Mouse (Mus musculus): ENCODE results near the gene Pigg.
"Not testable (repeated sequence)": the region's sequence is repeated elsewhere in the genome, so short reads cannot be mapped to it uniquely, and the experiment has no call there.

Pigg gene

DNA sequence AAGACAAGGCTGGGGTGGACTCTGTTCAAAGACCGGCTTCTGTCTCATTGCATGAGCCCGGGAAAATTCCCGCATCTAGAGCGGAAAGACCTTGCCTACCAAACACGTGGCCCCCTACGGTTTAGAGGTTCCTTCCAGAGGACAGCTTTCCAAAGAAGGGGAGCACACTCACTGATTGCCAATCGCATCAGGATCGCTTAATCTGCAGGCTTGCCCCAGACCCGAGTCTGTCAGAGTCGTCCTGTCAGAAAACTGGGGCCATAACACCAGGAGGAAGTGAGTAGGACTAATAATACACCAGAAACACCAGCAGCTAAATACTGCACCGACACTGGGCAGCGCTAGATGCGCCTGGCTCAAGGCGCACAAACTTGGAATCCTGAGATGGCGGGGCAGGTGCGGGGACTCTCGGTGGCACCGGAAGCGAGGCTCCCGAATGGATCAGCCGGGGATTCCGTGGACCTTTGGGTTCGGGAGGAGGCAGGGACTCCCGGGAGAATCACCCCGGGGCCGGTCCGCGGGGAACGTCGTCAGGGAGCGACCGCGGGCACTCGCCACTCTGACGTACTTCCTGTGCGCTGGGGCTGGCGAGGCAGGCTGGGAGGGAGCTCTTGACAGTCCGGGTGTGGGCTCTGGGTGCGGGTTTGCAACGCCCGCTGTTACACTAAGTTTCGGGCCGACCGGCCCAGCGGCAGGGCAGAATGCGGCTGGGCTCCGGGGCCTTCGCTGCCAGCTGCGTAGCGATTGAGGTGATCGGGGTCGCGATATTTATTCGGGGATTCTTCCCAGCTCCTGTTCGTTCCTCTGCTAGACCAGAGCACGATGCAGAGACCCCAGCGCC is at the start of gene Pigg:
Gene Pigg (plus strand): TSS at position 386 of the 841 bp plus-strand sequence.
- peak; percentile 94 for DNase-seq (ENCODE audit: low spot score)

DNA sequence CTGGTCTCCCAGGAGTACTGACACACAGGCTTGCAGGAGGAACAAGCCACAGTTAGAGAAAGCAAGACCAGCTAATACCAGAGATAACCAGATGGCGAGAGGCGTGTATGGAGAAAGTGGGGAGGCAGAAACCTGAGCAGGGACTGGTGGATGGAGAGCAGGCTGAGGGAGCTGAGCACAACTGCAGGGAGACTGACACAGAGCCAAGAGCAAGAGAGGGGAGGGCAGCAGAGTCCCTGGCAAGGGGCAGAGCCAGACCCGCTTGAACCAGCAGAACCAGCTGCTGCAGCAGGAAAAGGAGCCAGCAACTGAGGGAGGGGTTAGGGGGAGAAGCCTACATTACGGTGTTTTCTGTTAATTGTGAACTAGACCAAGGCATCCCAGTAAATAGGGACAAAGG is 49.7 kb upstream of the Pigg start:
- DNase-seq (ENCODE audit: low spot score) = no peak

DNA sequence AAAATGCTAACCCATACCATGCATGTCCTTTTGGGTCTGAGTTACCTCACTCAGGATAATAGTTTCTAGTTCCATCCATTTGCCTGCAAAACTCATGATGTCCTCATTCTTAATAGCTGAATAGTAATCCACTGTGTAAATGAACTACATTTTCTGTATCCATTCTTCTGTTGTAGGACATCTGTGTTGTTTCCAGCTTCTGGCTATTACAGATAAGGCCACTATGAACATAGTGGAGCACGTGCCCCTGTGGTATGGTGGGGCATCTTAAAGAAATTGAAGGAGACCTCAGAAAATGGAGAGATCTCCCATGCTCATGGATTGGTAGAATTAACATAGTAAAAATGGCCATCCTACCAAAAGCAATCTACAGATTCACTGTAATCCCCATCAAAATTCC is 48.6 kb upstream of the Pigg start:
- not testable (repeated sequence) for DNase-seq (ENCODE audit: low spot score)

DNA sequence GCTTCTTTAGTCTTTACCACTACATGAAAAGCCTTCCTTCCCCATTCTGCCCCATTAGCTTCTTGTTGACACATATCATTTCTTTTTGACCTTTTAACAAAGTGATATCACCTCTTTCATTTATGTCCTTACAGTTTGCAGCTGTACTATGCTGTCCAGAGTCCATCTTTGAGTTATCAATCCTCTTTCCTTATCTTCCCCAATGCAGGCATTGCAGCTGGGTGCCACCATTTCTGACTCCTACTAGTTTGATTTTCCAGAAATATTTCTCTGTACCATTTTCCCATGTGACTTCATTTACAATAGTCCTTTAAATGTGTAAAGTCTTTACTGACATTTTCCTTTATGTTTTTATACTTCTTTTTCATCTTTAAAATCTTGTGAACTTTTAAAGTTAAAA is 45.4 kb upstream of the Pigg start:
- no peak for DNase-seq (ENCODE audit: low spot score)

DNA sequence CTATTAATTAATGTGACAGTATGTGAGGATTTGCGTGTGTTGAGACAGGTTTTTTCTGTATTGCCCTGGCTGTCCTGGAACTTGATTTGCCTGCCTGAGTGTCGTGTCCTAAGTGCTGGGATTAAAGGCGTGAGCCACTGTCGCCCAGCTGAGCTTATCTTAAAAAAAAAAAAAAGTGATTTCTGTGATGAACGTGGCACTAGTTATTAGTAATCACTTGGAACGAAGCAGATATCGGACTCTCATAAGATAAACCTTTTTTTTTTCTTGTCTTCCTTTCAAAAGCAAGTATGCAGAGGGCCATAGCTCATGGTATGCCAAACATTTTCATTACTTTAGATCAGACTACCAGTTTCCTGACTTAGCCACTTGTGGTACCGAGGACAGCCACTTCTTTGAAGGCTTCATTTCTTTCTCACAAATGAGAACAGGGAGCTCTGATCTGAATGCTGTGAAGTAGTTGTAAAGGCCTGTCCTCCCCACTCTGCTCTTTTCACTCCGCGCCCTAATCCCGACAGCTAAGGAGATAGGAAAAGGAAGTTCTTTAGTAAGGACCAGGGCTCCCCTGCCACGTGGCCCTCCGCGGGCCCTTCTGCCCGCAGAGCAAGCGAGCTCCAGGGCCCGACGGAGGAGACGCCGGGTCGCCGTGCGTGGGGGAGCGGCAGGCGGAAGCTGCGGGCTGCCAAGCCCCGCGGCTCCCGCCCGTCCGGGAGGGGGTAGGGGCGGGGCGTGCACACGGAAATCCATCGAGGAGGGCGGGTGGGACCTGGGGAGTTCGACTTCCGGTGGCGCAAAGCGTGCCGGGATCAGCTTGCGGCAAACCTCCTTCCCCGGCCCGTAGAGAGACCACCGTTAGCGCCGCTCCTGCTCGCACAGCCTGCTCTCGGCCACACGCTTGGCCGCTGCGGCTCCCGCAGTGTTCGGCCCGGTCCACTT is 44.0 kb upstream of the Pigg start, which contains the start of gene Dr1:
Gene Dr1 (plus strand): TSS at position 771 of the 936 bp plus-strand sequence.
- peak; percentile 94 for DNase-seq (ENCODE audit: low spot score)

DNA sequence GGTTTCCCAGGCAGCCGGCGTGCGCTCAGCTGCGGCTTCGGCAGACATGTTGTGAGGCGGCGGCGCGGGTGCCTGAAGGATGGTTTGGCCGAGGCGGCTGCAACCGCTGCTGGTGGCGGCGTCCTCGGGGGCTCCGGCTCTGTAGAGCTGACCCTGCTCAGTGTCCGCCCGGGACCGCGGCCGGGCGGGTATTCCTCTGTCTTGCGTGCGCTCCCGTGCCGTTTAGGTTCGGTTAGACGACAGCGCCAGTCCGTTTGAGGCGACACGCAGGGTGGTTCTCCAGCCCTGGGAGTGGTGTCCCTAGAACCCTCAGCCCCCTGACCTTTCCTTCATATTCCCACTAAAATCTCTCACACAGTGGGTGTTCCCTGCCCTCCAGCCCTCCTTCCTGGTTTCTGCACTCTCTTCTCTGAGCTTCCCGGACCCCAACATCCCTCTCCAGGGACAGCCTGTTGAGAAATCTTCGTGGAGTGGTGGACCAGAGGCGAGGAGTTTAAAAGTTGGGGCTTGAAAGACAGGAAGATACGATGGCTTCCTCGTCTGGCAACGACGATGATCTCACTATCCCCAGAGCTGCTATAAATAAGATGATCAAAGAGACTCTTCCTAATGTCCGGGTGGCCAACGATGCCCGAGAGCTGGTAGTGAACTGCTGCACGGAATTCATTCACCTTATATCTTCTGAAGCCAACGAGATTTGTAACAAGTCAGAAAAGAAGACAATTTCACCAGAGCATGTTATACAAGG is 43.2 kb upstream of the Pigg start:
- peak; percentile 29 for DNase-seq (ENCODE audit: low spot score)

DNA sequence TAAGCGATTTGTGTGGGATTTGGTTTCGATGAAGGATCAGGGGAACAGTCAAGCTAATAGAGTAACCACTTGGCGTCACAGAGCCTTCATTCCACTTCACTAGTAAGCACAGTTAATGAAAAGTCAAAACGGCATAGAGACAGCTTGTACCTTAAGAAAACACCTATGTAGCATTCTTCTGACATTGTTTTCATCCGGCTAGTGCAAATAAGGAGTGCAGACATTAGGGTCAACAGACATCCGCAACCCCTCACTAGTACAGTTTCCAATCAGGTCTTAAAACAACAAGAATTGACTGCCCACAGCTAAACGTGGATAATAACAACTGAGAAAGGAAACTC is 42.6 kb upstream of the Pigg start:
- no peak for DNase-seq (ENCODE audit: low spot score)

DNA sequence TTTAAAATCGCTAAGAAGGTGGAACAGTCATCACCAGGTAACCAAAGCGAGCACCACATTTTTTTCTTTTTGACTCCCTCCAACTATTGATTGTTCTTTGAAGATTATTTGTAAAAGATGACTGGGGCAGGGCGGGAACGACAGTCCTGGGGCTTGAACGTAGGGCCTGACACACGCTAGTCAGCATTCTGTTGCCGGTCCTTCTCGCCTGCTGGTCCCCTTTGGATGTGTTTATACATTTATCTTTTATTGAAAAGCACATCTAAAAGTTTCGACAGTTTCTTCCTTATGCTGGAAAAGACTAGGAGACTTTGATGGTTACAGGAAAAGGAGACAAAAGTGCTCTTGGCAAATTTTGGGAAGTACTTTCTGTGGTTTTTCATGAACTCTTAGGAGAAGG is 42.0 kb upstream of the Pigg start:
- DNase-seq (ENCODE audit: low spot score) = no peak

DNA sequence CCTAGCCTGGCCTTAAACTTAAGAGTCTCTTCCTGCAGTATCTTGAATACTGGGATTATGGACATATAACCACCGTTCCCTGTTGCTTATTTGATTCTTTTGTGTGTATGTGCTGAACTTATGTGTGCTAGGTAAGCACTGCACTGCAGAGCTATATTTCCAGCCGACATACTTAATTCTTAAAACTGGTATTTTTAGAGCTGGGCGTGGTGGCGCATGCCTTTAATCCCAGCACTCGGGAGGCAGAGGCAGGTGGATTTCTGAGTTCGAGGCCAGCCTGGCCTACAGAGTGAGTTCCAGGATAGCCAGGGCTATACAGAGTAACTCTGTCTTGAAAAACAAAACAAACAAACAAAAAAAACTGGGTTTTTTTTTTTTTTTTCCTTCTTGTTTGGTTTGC is 41.1 kb upstream of the Pigg start:
- DNase-seq (ENCODE audit: low spot score) = not testable (repeated sequence)

DNA sequence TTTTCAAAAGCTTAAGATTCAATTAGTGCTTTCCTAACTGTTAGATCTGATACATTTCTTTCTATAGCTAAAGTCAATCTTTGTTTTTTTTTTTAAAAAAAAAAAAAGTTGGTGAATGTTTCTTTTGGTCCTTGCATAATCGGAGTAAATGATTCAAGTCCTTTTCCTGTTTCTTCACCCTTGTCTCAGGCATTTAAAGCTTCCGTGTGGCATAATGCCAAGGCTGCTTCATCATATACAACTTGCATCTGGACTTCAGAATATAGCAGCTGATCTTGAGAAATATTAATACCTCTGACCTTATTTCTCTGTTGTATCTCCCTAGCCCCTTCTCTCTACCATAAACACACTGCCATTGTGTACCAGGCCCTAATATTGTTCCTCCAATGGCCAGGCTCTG is 25.5 kb upstream of the Pigg start:
- no peak for DNase-seq (ENCODE audit: low spot score)

DNA sequence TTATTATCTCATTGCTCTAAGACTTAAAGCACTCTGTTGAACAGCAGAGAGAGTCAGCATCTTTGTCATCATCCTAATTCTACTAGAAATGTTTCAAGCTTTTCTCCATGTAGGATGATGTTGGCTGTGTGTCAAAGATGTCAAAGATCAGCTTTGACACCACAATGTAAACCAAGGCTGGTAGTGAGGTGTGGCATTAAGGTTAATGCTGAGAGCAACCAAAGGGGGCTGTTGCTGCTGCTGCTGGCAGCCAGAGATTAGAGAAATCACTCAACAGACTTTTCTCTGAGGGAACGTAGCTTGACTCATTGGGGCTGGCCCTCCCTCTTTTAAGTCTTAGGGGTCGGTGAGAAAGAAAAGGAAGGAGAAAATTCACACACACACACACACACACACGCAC is 10.8 kb upstream of the Pigg start:
- DNase-seq (ENCODE audit: low spot score) = no peak

DNA sequence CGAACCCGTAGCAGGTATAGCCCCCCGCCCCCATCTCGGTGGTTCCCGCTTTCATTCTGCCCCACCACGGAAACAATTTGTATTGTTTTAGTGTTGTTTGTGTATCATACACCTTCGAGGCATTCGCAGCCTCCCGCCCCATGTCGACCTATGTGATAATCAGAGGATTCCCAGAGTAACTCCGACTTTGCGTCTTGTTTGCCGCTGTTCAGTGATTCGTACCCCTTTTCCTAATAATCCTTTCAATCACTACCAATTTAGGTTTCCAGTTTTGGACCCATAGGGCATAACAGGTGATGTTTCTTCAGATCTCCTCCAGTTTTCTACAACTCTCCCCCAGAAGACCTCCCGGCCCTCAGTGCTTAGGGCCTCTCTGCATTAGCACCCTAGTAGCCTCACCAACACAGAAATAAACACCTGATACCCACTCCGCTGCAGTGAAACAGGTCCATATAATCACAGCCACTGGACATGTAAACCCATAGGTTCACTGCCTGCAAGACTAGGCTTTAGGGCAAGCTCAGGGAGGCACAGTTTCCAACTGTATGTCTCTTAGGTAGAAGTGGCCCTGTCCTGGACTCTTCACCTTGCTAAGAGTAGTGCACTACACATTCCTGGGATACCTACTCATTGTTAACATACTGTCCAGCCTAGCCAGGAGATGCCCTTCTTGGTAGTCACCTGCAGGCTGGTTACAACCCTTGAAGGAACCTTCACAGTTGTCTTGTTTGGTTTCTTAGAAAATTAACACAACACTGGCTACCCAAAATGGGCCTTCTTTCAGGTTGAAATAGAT is 854 bp downstream of the Pigg start:
- no peak for DNase-seq (ENCODE audit: low spot score)

DNA sequence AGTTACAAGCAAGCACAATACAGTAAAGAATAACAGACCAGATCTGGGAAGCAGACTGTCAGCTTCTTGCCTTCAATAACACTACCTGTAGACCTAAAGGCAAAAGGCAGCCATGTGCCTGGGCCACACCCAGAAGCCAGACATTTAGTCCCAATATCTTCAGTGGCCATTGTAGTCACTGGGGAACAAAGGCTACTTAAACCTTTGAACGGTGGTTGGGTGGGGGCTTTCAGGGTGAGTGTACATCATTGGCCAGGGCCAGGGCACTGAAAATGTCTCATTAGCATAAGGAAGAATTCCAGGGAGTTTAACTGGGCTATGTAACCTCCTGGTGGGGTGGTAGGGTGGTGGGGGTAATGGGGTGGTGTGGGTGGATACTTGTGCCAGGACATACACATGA is 18.6 kb downstream of the Pigg start:
- DNase-seq (ENCODE audit: low spot score) = no peak

DNA sequence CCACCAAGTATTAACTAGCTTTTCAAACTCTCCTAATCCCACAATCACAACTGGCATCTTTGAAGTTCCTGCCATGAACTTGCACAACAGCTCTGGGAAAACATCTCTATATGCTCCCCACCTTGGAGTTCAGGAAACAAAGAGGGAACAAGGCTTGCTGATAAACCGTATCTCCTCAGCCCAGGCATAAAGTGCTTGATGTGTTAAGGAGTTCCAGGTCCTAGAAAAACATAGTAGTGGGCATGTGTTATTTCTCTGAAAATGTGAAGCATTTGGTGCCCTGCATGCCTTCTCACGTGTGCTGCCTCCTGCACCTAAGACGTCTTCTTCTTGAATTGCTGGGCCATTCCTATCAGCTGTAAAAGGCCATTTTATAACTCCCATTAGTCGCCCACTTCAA is 25.0 kb downstream of the Pigg start:
- DNase-seq (ENCODE audit: low spot score) = no peak

DNA sequence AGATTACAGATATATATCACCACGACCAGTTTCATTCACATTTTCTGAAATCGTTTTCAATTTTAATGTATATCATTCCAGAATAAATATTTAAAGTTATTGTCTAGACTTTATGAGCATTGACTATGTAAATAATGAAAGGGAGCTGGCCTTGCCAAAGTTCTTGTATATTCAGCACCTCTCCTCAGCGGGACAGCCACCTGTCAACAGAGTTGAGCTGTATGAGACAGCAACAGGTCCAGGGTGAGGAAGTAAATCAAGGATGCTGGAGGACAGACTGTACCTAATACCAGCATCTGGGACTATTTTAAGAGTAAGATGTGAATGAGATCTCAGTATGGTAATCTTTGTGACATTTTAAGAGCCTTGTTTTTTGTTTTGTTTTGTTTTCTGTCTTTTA is 25.6 kb downstream of the Pigg start:
- DNase-seq (ENCODE audit: low spot score) = no peak

DNA sequence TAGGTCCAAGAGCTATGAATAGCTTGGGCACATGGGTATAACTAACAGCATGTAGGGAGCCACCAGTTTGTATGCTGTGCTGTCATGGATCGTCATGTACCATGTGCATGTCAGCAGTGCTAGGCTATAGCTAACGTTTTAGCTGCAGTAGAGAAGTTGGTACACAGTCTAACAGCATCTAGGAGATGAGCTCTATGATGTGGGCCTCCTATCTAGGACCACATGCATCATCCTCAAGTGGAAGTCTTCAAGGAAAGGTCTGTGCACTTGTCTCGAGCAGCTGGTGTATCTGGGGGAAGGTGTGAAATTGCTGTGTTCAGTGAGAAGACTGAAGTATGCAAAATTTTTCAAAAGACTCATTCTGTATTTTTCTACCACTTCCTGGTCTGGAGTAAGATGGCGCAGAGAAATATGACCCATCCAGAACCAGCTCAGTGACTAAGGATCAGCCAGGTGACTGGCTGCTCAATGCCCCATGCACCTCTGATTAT is 31.3 kb downstream of the Pigg start:
- no peak for DNase-seq (ENCODE audit: low spot score)

DNA sequence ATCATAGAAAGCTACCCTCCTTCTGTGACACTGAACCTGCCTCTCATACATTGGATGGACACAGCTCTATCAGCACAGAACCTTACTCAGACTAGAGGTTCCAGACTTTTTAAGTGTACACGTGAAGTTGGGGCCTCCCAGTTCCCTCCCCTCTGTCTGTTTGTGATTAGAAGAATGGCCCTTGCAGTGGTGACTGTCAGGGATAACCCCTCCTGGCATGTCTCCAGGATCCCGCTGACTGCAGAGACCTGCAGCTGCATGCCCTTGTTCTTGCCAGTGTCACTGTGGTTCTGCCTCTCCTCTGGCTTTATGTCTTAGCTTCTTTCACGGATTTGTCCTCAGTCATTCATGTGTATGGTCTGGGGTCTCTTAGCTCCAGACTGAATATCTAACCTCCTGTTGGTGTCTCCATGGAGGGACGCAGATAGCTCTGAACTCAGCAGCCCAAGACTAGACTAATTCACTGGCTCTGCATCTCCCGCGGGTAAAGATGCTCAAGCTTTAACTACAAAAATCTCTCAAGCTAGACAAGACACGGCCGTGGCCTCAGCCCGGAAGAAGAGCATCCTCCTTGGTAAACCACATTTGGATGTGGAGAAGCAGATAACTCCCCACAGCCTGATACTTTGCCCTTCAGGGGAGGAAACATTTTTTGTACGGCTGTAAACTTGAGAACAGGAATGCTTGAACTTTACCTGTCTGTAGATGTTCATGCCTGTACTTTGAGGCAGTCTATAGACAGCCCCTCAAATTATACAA is 33.1 kb downstream of the Pigg start:
- no peak for DNase-seq (ENCODE audit: low spot score)

DNA sequence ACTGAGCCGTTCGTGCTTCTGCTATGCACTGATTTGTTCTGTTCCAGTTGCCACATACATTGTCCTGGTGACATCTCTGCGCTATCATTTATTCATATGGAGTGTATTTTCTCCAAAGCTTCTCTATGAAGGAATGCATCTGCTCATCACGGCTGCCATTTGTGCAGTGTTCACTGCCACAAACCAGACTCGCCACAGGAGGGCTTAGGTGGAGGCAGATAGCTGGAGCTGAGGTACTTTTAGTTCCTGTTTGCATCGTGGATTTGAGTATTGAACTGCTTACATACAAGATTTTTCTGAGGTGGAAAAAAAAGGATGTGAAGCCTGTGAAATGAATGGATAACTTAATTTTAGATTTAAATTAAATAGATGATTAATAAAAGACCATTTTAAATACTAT is 35.4 kb downstream of the Pigg start:
- DNase-seq (ENCODE audit: low spot score) = no peak

DNA sequence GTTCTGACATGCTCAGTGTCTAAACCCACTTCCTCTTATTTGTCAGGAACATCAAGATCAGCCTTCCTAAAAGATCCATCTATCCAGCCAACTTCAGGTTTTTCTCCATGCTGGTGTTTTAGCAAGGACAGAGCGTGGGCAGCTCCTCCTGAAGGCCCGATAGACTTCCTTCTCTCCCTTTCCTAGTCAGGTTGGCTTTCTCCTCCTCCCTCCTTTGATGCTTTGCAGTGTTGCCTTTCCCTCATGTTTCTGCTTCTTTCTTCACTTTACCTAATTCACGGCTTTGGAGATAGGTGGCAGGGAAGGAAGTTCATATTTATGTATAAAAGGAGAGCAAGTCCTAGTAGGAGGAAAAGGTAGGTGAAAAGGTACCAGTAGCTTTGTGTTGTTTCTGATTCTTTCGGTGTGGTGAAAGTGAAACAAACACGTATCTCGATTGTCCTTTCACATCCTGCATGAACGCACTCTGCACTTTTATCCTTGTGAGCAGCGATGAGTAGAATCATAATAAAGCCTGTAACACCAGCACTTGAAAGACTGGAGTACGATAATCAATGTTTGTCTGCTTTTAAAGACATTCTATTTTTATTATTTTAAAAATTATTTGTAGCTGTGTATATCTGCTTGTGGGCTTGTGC is 37.2 kb downstream of the Pigg start:
- DNase-seq (ENCODE audit: low spot score) = no peak

DNA sequence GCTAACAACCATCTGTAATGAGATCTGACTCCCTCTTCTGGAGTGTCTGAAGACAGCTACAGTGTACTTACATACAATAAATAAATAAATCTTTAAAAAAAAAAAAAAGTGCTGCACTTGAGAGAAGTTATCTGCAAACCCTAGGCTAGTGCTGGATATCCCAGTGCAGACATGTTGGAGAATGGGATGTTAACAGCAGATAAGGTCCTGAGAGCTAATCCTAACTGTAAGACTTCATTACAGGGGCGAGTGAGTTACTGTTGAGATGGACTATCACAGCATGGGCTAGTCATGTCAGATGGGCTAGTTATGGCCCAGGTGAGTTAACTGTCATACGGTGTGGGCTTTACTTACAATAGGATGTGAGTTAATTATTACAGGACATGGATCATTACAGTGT is 41.6 kb downstream of the Pigg start:
- DNase-seq (ENCODE audit: low spot score) = no peak

Measured in embryo, embryonic 10.5 days (tissue).